ENCODE assay signal across 9 mouse cellular contexts in genomic region chr2:165364334-165365091, GRCm38 (mm10). TPM values are rescaled to one million over a fixed set of nuclear protein-coding genes. Genes with fewer than 3 reads are reported as not detected.
A peak's percentile ranks its signal among the peaks of the same experiment; 100 is the strongest.
DNase-seq lines count a peak whose midpoint lies in the region; ATAC-seq and TF ChIP-seq lines count a peak whose summit lies in the region.
"Had no signal": no experiment of that assay in that cellular context is flagged by ENCODE, and none has a peak within 500 bp of the region (broad histone marks: within the 10 kb centered on the region; RNA-seq: fewer than 3 reads in every experiment).

No protein-coding gene starts in this region.

- H3K27ac ChIP-seq in forebrain, postnatal 0 days (ENCODE audit: low read depth, low read length) = no peak overlapping the region
- H3K27ac ChIP-seq in kidney, adult 2 months (ENCODE audit: insufficient read depth, low read depth, low read length) = no peak overlapping the region
- no peak overlapping the region for H3K27ac ChIP-seq in liver, embryonic 14.5 days
- H3K27ac ChIP-seq in neural tube, embryonic 15.5 days (replicated peaks) = no peak overlapping the region

- 0 out of 2 replicates have a peak overlapping the region, but pooled peaks have one; percentile 14 for H3K9ac ChIP-seq in forebrain, postnatal 0 days
- no peak overlapping the region for H3K9ac ChIP-seq in liver, embryonic 14.5 days (replicated peaks)
- H3K9ac ChIP-seq in neural tube, embryonic 15.5 days (replicated peaks) = no peak overlapping the region

- no peak for TF ChIP-seq EP300 in liver, embryonic 14.5 days (IDR thresholded peaks at IDR 0.05; ENCODE audit: low read depth)

- 12% methylated on average over 21 of the region's 21 CpGs for WGBS in forebrain, postnatal 0 days
- WGBS in kidney, adult 2 months = 10% methylated on average over 21 of the region's 21 CpGs
- 9% methylated on average over 21 of the region's 21 CpGs for WGBS in liver, embryonic 14.5 days (ENCODE audit: insufficient replicate concordance)
- 11% methylated on average over 21 of the region's 21 CpGs for WGBS in neural tube, embryonic 15.5 days

- H3K4me1 ChIP-seq in forebrain, postnatal 0 days (ENCODE audit: insufficient read depth) = no peaks in the 10 kb centered on the region
- no peaks in the 10 kb centered on the region for H3K4me1 ChIP-seq in kidney, adult 2 months (ENCODE audit: control insufficient read depth, insufficient read depth, low read length)
- H3K4me1 ChIP-seq in liver, embryonic 14.5 days (replicated peaks; ENCODE audit: control insufficient read depth in 2 of 2, insufficient read depth in 2 of 2, low read length in 1 of 2) = 0 out of 4 replicates have a peak, but pooled peaks cover 0 to 6% of the 10 kb centered on the region in 2 experiments
- peaks cover 28% of the 10 kb centered on the region for H3K4me1 ChIP-seq in neural tube, embryonic 15.5 days

- TF ChIP-seq CTCF in forebrain, postnatal 0 days (IDR thresholded peaks at IDR 0.05; ENCODE audit: low read depth) = peak; percentile 98
- TF ChIP-seq CTCF in kidney, adult 2 months (conservative IDR thresholded peaks at IDR 0.05; ENCODE audit: insufficient read depth, insufficient read length, low read depth, low read length) = peak; percentile 70
- TF ChIP-seq CTCF in liver, embryonic 14.5 days (IDR thresholded peaks at IDR 0.05; ENCODE audit: low read depth) = peak; percentile 85

- ATAC-seq in forebrain, postnatal 0 days = peak; percentile 70
- ATAC-seq in liver, embryonic 14.5 days (ENCODE audit: insufficient read depth) = no peak
- ATAC-seq in neural tube, embryonic 15.5 days (ENCODE audit: low FRiP score) = no peak
- no peak for ATAC-seq in erythroblast, adult 5-6 weeks (replicated peaks; ENCODE audit: low FRiP score, poor library complexity, severe bottlenecking)

- no peaks in the 10 kb centered on the region for H3K27me3 ChIP-seq in forebrain, postnatal 0 days (ENCODE audit: insufficient read depth, low read length)
- 0 out of 2 replicates have a peak, but pooled peaks cover 2% of the 10 kb centered on the region for H3K27me3 ChIP-seq in kidney, adult 2 months (replicated peaks; ENCODE audit: control insufficient read depth, insufficient read depth, low read length)
- peaks cover 5% of the 10 kb centered on the region for H3K27me3 ChIP-seq in liver, embryonic 14.5 days (ENCODE audit: control insufficient read depth, insufficient read depth, low read length)
- no peaks in the 10 kb centered on the region; the same call in 1 of the 2 replicates for H3K27me3 ChIP-seq in neural tube, embryonic 15.5 days (replicated peaks)

- TF ChIP-seq POLR2A in kidney, adult 2 months (IDR thresholded peaks at IDR 0.05; ENCODE audit: low read depth, low read length) = no peak

- H3K36me3 ChIP-seq in forebrain, postnatal 0 days (ENCODE audit: insufficient read depth) = no peaks in the 10 kb centered on the region
- H3K36me3 ChIP-seq in kidney, adult 2 months (ENCODE audit: control insufficient read depth, insufficient read depth, low read length) = no peaks in the 10 kb centered on the region
- no peaks in the 10 kb centered on the region for H3K36me3 ChIP-seq in liver, embryonic 14.5 days (replicated peaks; ENCODE audit: control insufficient read depth, insufficient read depth, low read depth)
- H3K36me3 ChIP-seq in neural tube, embryonic 15.5 days = no peaks in the 10 kb centered on the region

- H3K4me2 ChIP-seq in forebrain, postnatal 0 days (ENCODE audit: low read depth) = peak overlapping the region; percentile 18
- no peak overlapping the region for H3K4me2 ChIP-seq in liver, embryonic 14.5 days (ENCODE audit: low read depth)
- peak overlapping the region; percentile 43 for H3K4me2 ChIP-seq in neural tube, embryonic 15.5 days

- no peak overlapping the region for H3K4me3 ChIP-seq in forebrain, postnatal 0 days (ENCODE audit: low read depth, low read length)
- no peak overlapping the region for H3K4me3 ChIP-seq in kidney, adult 2 months (ENCODE audit: insufficient read depth, low read depth, low read length)
- no peak overlapping the region for H3K4me3 ChIP-seq in liver, embryonic 14.5 days (ENCODE audit: insufficient read depth in 1 of 2, low read depth in 2 of 2, low read length in 2 of 2)
- H3K4me3 ChIP-seq in neural tube, embryonic 15.5 days (replicated peaks) = no peak overlapping the region

- no peaks in the 10 kb centered on the region for H3K9me3 ChIP-seq in forebrain, postnatal 0 days (ENCODE audit: low read length)
- no peaks in the 10 kb centered on the region for H3K9me3 ChIP-seq in liver, embryonic 14.5 days (ENCODE audit: control insufficient read depth, low read length)
- H3K9me3 ChIP-seq in neural tube, embryonic 15.5 days (replicated peaks) = no peaks in the 10 kb centered on the region

- DNase-seq in 416B (ENCODE audit: low read depth) = peak; percentile 59
- peak; percentile 64 for DNase-seq in ES-CJ7 (ENCODE audit: low read depth, low spot score)
- peak; percentile 62 for DNase-seq in cerebellum, adult 8-10 months
- DNase-seq in forebrain, postnatal 0 days = peak; percentile 85
- DNase-seq in kidney, adult 2 months = peak; percentile 35
- DNase-seq in liver, embryonic 14.5 days (ENCODE audit: low read depth in 3 of 3, low spot score in 3 of 3) = no peak

RNA-seq across cellular contexts. Expression of gene Zfp663, which starts 4.0 kb away (rescaled TPM):
- 3.2 and 14.4 TPM in 2 replicates for total RNA-seq in forebrain, postnatal 0 days (2014; rRNA removed)
- polyA plus RNA-seq in forebrain, postnatal 0 days (2015; fragmentation: Nextera tagmentation; extraction: Ambion mirVana) = 2.1 and 3.3 TPM in 2 replicates
- not detected in 2 replicates for polyA plus RNA-seq in kidney, adult 2 months (2012; rRNA removed)
- polyA plus RNA-seq in liver, embryonic 14.5 days (2012; rRNA removed) = 0.02 and 0.03 TPM in 2 replicates
- 0.08 and 0.13 TPM in 2 replicates for polyA plus RNA-seq in liver, embryonic 14.5 days (2014; fragmentation: Nextera tagmentation; extraction: Ambion mirVana)
- 3.8 and 4.7 TPM in 2 replicates for polyA plus RNA-seq in neural tube, embryonic 15.5 days (2015; fragmentation: Nextera tagmentation; extraction: Ambion mirVana)
- total RNA-seq in erythroblast, adult 5-6 weeks (2015; ENCODE audit: low replicate concordance) = not detected in 2 replicates
- not detected in 2 replicates for total RNA-seq in erythroblast, adult 5-6 weeks (2017; ENCODE audit: low replicate concordance)
- polyA plus RNA-seq: gonadal fat pad, adult 2 months had no signal

RNA-seq across cellular contexts. Expression of gene Zfp334, which starts 23.5 kb away (rescaled TPM):
- 16.7 and 22.4 TPM in 2 replicates for total RNA-seq in forebrain, postnatal 0 days (2014; rRNA removed)
- polyA plus RNA-seq in forebrain, postnatal 0 days (2015; fragmentation: Nextera tagmentation; extraction: Ambion mirVana) = 2.8 and 4.6 TPM in 2 replicates
- polyA plus RNA-seq in kidney, adult 2 months (2012; rRNA removed) = 1.1 and 1.2 TPM in 2 replicates
- polyA plus RNA-seq in liver, embryonic 14.5 days (2012; rRNA removed) = 0.66 and 0.73 TPM in 2 replicates
- polyA plus RNA-seq in liver, embryonic 14.5 days (2014; fragmentation: Nextera tagmentation; extraction: Ambion mirVana) = 0.89 and 1.1 TPM in 2 replicates
- 7.2 and 7.4 TPM in 2 replicates for polyA plus RNA-seq in neural tube, embryonic 15.5 days (2015; fragmentation: Nextera tagmentation; extraction: Ambion mirVana)
- total RNA-seq in erythroblast, adult 5-6 weeks (2015; ENCODE audit: low replicate concordance) = not detected in 2 replicates
- total RNA-seq in erythroblast, adult 5-6 weeks (2017; ENCODE audit: low replicate concordance) = not detected in 2 replicates

RNA-seq across cellular contexts. Expression of gene Ocstamp, which starts 35.7 kb away (rescaled TPM):
- total RNA-seq in forebrain, postnatal 0 days (2014; rRNA removed) = not detected in 2 replicates
- not detected in 2 replicates for polyA plus RNA-seq in forebrain, postnatal 0 days (2015; fragmentation: Nextera tagmentation; extraction: Ambion mirVana)
- 0.09 and 0.11 TPM in 2 replicates for polyA plus RNA-seq in kidney, adult 2 months (2012; rRNA removed)
- 0.86 and 1.4 TPM in 2 replicates for polyA plus RNA-seq in liver, embryonic 14.5 days (2012; rRNA removed)
- polyA plus RNA-seq in liver, embryonic 14.5 days (2014; fragmentation: Nextera tagmentation; extraction: Ambion mirVana) = 2.1 and 2.7 TPM in 2 replicates
- 0.05 TPM in 1 of 2 replicates, not detected in the other for polyA plus RNA-seq in neural tube, embryonic 15.5 days (2015; fragmentation: Nextera tagmentation; extraction: Ambion mirVana)
- not detected in 2 replicates for total RNA-seq in erythroblast, adult 5-6 weeks (2015; ENCODE audit: low replicate concordance)
- 0.42 TPM in 1 of 2 replicates, not detected in the other for total RNA-seq in erythroblast, adult 5-6 weeks (2017; ENCODE audit: low replicate concordance)

RNA-seq across cellular contexts. Expression of gene Elmo2, which starts 38.2 kb away (rescaled TPM):
- 78.8 and 80.9 TPM in 2 replicates for total RNA-seq in forebrain, postnatal 0 days (2014; rRNA removed)
- 68.6 and 84.5 TPM in 2 replicates for polyA plus RNA-seq in forebrain, postnatal 0 days (2015; fragmentation: Nextera tagmentation; extraction: Ambion mirVana)
- polyA plus RNA-seq in kidney, adult 2 months (2012; rRNA removed) = 56.3 and 59.9 TPM in 2 replicates
- polyA plus RNA-seq in liver, embryonic 14.5 days (2012; rRNA removed) = 10.2 and 10.3 TPM in 2 replicates
- 12.4 and 13.1 TPM in 2 replicates for polyA plus RNA-seq in liver, embryonic 14.5 days (2014; fragmentation: Nextera tagmentation; extraction: Ambion mirVana)
- polyA plus RNA-seq in neural tube, embryonic 15.5 days (2015; fragmentation: Nextera tagmentation; extraction: Ambion mirVana) = 85.1 and 89.1 TPM in 2 replicates
- total RNA-seq in erythroblast, adult 5-6 weeks (2015; ENCODE audit: low replicate concordance) = 15.8 and 15.9 TPM in 2 replicates
- total RNA-seq in erythroblast, adult 5-6 weeks (2017; ENCODE audit: low replicate concordance) = 5.6 and 9.4 TPM in 2 replicates

Comparison
In these comparisons a context has a peak if more than half of its experiments do, and no peak if none do; other contexts are left out.
1. DNase-seq: peak in 416B (single experiment), ES-CJ7 (single experiment), cerebellum, adult 8-10 months (single experiment), forebrain, postnatal 0 days (single experiment) and kidney, adult 2 months (single experiment); none in liver, embryonic 14.5 days (0 of 3).
2. Peak in every context shown above with its lines, with median percentiles within 50 percentile points of each other: CTCF ChIP-seq.